ENCODE assay signal across 25 mouse cellular contexts in genomic region chr11:110836688-110837087, GRCm38 (mm10).
DNase-seq lines count a peak whose midpoint lies in the region; ATAC-seq and TF ChIP-seq lines count a peak whose summit lies in the region.
"Had no signal": no experiment of that assay in that cellular context is flagged by ENCODE, and none has a peak within 500 bp of the region (broad histone marks: within the 10 kb centered on the region; RNA-seq: fewer than 3 reads in every experiment).

No protein-coding gene starts in this region.

- ATAC-seq in liver, embryonic 12.5 days: peak; percentile 85
- ATAC-seq in liver, postnatal 0 days: peak; percentile 40
- ATAC-seq: activated CD4-positive, CD25-positive, alpha-beta regulatory T cell, adult 4 months; forebrain, embryonic 14.5 days; hindbrain, embryonic 16.5 days; Patski had no signal

- no peaks in the 10 kb centered on the region for H3K27me3 ChIP-seq in liver, embryonic 12.5 days (replicated peaks)
- H3K27me3 ChIP-seq in liver, postnatal 0 days (ENCODE audit: insufficient read depth, low read length): no peaks in the 10 kb centered on the region
- H3K27me3 ChIP-seq: CH12.LX; embryonic facial prominence, embryonic 15.5 days; heart, embryonic 13.5 days; hindbrain, embryonic 12.5 days; Patski had no signal

- H3K4me2 ChIP-seq in liver, embryonic 12.5 days: no peak overlapping the region
- H3K4me2 ChIP-seq in liver, postnatal 0 days (ENCODE audit: low read depth, low read length): no peak overlapping the region
- H3K4me2 ChIP-seq: embryonic facial prominence, embryonic 15.5 days; heart, embryonic 13.5 days; hindbrain, embryonic 12.5 days had no signal

- H3K4me1 ChIP-seq in liver, embryonic 12.5 days: 0 out of 2 replicates have a peak, but pooled peaks cover 3% of the 10 kb centered on the region
- no peaks in the 10 kb centered on the region for H3K4me1 ChIP-seq in liver, postnatal 0 days (ENCODE audit: insufficient read depth)
- H3K4me1 ChIP-seq: embryonic facial prominence, embryonic 15.5 days; forebrain, embryonic 10.5 days; heart, embryonic 13.5 days; hindbrain, embryonic 12.5 days had no signal

- TF ChIP-seq EP300 in liver, postnatal 0 days (IDR thresholded peaks at IDR 0.05; ENCODE audit: low read depth): peak; percentile 49; the same call in 1 of the 2 replicates

- intact Hi-C loops in heart, postnatal 14 days (cut with DNase I): no loop called here

- no peaks in the 10 kb centered on the region for H3K9me3 ChIP-seq in liver, embryonic 12.5 days (replicated peaks)
- no peaks in the 10 kb centered on the region for H3K9me3 ChIP-seq in liver, postnatal 0 days (ENCODE audit: low read length)
- H3K9me3 ChIP-seq: embryonic facial prominence, embryonic 15.5 days; forebrain, embryonic 10.5 days; heart, embryonic 13.5 days; hindbrain, embryonic 12.5 days had no signal

- no peak overlapping the region for H3K4me3 ChIP-seq in liver, embryonic 12.5 days
- no peak overlapping the region for H3K4me3 ChIP-seq in liver, postnatal 0 days (ENCODE audit: low read depth, low read length)
- H3K4me3 ChIP-seq: embryonic facial prominence, embryonic 15.5 days; erythroblast, embryonic 14.5 days; forebrain, embryonic 10.5 days; gastrocnemius, adult 2 months; heart, embryonic 13.5 days; hindbrain, embryonic 12.5 days had no signal

- H3K27ac ChIP-seq in liver, embryonic 12.5 days: no peak overlapping the region
- H3K27ac ChIP-seq in liver, postnatal 0 days (ENCODE audit: low read depth): no peak overlapping the region
- H3K27ac ChIP-seq: embryonic facial prominence, embryonic 15.5 days; forebrain, embryonic 10.5 days; gastrocnemius, adult 2 months; heart, embryonic 13.5 days; hindbrain, embryonic 12.5 days had no signal

- DNase-seq in 3T3-L1 (ENCODE audit: low read depth, low spot score): peak; percentile 13
- peak; percentile 8 for DNase-seq in c-Kit-positive CD71-positive TER-119-positive erythroid progenitor cells, embryonic 14.5 days (ENCODE audit: low spot score)
- no peak for DNase-seq in liver, postnatal 0 days
- DNase-seq in heart, postnatal 14 days: no peak
- no peak for DNase-seq in left cerebral cortex, adult 18-20 months (ENCODE audit: low spot score in 2 of 2)
- no peak for DNase-seq in thymus, postnatal 0 days (ENCODE audit: low spot score)
- DNase-seq in layer of hippocampus, postnatal 25 days (ENCODE audit: extremely low spot score in 1 of 2, low spot score in 1 of 2): no peak
- DNase-seq: adrenal gland, postnatal 36 days; cerebellum, adult 2 months; cerebellum, postnatal 10 days; embryo, embryonic 11 days; gastrocnemius, adult 2 months; gastrocnemius, postnatal 25 days; heart, postnatal 4 days had no signal

- H3K9ac ChIP-seq in liver, embryonic 12.5 days: no peak overlapping the region
- no peak overlapping the region for H3K9ac ChIP-seq in liver, postnatal 0 days (replicated peaks)
- H3K9ac ChIP-seq: embryonic facial prominence, embryonic 15.5 days; heart, embryonic 13.5 days; hindbrain, embryonic 12.5 days had no signal

- no peak for TF ChIP-seq CTCF in liver, postnatal 0 days (IDR thresholded peaks at IDR 0.05; ENCODE audit: low read depth)

- no peaks in the 10 kb centered on the region for H3K36me3 ChIP-seq in liver, embryonic 12.5 days
- no peaks in the 10 kb centered on the region for H3K36me3 ChIP-seq in liver, postnatal 0 days (replicated peaks; ENCODE audit: insufficient read depth, low read length)
- H3K36me3 ChIP-seq: embryonic facial prominence, embryonic 15.5 days; forebrain, embryonic 10.5 days; heart, embryonic 13.5 days; hindbrain, embryonic 12.5 days had no signal

- 31% methylated on average over 4 of the region's 4 CpGs for WGBS in liver, embryonic 12.5 days (ENCODE audit: insufficient replicate concordance)
- WGBS in liver, postnatal 0 days (ENCODE audit: insufficient replicate concordance): 58% methylated on average over 4 of the region's 4 CpGs

Comparison
In these comparisons a context has a peak if more than half of its experiments do, and no peak if none do; other contexts are left out.
1. DNase-seq: peak in 3T3-L1 (single experiment) and c-Kit-positive CD71-positive TER-119-positive erythroid progenitor cells, embryonic 14.5 days (single experiment); none in liver, postnatal 0 days (single experiment), heart, postnatal 14 days (0 of 2), left cerebral cortex, adult 18-20 months (0 of 2), thymus, postnatal 0 days (single experiment) and layer of hippocampus, postnatal 25 days (0 of 2).